Mouse (Mus musculus): ENCODE data around the gene Trim38.

Gene Trim38

DNA sequence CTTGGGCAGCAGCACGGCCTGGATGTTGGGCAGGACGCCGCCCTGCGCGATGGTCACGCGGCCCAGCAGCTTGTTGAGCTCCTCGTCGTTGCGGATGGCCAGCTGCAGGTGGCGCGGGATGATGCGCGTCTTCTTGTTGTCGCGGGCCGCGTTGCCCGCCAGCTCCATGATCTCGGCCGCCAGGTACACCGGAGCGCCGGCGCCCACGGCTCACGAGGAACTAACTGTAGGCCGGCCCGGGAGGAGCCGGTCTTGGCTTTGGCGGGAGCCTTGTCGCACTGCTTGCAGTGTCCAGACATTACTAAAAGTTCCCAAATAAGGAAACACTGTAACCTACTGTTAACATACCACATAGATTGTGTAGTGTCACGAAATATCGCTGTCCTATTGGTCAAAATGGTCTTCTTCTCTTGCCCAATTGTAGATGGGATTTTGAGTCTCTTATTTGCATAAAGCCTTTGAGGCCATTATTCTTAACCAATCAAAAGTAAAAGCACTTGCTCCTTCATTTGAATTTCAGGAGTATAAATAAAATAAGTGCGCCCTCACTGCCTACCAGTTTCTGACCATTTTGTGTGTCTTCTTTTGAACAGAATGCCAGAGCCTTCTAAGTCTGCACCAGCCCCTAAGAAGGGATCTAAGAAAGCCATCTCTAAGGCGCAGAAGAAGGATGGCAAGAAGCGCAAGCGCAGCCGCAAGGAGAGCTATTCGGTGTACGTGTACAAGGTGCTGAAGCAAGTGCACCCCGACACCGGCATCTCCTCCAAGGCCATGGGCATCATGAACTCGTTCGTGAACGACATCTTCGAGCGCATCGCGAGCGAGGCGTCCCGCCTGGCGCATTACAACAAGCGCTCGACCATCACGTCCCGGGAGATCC lies 23.3 kb upstream of the Trim38 start, which contains the start of gene Hist1h2bb:
Hist1h2bb (plus strand) TSS at position 534 of the 880 bp plus-strand sequence.
- DNase-seq (ENCODE audit: low spot score in 2 of 2), result peak; percentile 54 to 56

DNA sequence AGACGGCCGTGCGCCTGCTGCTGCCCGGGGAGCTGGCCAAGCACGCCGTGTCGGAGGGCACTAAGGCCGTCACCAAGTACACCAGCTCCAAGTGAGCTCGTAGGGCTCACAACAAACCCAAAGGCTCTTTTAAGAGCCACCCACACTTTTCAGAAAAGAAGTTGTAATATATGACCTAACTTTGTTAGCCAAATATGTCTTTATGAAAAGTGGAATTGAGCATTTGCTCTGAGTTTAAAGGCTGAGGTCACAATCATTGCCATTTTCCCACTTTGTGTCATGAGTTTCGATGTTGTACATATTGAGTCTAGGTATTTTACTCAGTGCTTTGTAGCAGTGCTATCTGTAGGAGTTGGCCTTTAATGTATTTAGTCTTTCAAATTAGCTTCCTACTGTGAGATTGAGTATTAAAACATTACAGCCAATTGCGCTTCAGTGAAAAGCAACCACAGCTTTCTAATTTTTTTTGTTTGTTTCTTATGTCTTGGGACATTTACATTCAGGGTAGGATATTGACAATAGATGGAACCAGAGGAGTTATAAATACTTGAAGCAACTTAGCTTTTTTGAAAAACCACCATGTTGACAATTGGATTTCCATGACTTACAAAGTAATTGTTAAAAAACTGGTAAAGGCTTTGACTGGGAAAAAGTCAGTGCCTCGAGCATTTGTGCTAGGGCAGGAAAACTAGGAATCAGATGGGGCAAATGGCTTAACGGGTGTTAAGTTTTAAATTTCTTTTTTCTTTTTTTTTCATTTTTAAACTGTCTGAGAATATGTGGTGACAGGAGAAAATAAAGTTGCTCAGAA lies 22.4 kb upstream of the Trim38 start:
- no peak for DNase-seq (ENCODE audit: low spot score in 2 of 2)

DNA sequence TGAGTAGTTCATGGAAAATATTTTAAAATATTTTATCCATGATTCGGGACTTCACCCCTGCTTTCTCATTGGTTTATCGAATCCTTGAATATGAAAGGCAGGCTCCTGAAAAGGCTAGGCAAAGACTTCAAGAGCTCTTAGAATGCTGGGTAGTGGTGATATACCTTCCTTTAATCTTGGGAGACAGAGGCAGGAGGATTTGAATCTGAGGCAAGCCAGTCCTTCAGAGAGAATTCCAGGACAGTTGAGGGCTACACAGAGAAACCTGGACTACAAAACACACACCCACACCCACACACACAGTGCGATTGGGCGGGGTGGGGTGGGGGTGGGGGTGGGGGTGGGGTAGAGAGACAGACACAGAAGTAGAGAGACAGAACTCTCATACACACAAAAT lies 21.8 kb upstream of the Trim38 start:
- no peak for DNase-seq (ENCODE audit: low spot score in 2 of 2)

DNA sequence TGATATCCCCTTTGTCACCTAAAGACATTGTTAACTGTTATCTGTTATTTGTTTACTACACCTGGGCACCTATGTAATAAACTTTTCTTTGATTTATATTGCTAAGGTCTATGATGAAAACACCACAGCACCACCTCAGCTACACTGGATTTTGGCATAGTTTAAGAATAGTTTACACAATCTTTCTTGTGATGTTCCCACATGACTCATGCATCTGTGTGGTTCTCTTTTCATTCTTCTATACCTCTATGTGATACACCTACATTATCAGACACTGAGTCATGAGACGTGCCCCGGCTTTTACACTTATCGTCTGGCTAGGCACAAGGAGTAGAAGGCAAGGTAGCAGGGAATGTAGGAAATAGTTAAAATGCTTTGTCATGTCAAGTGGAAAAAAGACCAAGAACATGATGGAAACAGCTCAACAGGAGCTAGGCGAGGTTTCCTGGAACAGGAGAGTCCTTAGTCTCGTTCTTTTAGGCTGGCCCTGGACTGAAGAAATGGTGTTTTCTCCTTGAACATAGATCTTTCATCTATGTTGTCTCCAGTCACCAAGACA lies 20.1 kb upstream of the Trim38 start:
- DNase-seq (ENCODE audit: low spot score in 2 of 2), result no peak

DNA sequence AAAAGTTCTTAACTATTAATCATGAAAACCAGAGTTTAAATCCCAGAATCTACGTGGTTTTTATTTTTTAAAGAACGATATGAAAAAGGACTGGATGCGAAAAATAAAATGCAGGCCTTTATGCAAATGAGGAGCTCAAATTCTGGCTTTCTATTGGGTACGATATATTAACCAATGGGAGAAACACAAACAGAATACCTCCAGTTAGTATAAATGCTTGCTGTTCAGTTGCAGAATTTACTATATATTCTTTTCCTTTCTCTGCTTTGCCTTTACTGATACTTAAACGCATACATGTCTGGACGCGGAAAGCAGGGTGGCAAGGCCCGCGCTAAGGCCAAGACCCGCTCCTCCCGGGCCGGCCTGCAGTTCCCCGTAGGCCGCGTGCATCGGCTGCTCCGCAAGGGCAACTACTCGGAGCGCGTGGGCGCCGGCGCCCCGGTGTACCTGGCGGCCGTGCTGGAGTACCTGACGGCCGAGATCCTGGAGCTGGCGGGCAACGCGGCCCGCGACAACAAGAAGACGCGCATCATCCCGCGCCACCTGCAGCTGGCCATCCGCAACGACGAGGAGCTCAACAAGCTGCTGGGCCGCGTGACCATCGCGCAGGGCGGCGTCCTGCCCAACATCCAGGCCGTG lies 18.8 kb upstream of the Trim38 start, which contains the start of gene Hist1h2ab:
Hist1h2ab (plus strand) TSS at position 288 of the 639 bp plus-strand sequence.
- DNase-seq (ENCODE audit: low spot score in 2 of 2), result peak; percentile 62 to 72

DNA sequence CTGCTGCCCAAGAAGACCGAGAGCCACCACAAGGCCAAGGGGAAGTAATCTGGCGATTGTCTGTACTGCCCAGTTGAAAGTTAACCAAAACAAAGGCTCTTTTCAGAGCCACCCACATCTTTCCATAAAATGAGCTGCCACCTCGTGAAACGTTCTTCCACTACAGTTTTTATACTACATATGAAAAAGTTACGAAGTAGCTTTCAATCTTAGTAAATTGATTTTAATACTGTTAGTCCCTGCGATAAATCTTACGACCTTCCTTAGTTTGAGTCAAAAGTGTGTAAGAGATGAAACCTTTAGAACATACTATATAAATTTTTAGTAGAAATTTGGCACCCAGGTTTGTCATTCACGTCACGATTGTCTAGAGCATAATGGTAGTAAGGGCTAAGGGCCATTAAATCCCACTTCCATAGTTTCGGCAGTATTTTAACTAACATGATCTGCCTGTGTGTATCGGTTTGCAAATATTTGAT lies 18.2 kb upstream of the Trim38 start:
- DNase-seq (ENCODE audit: low spot score in 2 of 2), result no peak

DNA sequence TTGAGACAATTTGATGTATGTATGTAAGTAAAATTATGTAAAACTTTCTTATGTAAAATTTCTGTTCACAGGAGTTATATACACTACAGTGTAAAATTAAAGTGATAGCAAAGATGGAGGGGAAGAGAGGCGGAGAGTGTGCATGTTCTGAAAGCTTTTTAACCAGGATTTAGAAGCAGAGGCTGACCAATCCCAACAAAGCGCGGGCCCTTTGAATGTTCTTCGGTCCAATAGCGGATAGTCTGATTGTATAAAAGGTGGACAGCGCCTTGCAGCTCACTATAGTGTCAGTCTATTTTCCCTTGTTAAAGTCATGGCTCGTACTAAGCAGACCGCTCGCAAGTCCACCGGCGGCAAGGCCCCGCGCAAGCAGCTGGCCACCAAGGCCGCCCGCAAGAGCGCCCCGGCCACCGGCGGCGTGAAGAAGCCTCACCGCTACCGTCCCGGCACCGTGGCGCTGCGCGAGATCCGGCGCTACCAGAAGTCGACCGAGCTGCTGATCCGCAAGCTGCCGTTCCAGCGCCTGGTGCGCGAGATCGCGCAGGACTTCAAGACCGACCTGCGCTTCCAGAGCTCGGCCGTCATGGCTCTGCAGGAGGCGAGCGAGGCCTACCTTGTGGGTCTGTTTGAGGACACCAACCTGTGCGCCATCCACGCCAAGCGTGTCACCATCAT lies 17.5 kb upstream of the Trim38 start, which contains the start of gene Hist1h3b:
Hist1h3b (plus strand) TSS at position 201 of the 675 bp plus-strand sequence.
- DNase-seq (ENCODE audit: low spot score in 2 of 2), result peak; percentile 79 to 86

DNA sequence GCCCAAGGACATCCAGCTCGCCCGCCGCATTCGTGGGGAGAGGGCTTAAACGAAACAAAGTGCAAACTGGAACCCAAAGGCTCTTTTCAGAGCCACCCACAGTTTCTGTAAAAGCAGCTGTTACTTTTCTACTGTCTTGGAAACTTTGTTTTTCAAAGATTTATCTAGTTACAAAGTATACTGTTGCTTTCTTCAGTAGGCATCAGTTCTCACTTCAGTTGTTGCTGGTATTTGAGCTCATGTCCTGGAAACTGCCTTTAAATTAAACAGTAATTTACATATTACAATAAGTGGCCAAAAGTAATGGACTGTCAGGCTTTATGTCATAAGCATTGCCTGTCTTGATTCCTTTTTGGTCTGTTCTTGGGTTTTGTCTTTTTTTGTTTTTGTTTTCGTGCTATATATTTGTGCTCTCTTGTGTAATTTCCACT lies 17.0 kb upstream of the Trim38 start:
- no peak for DNase-seq (ENCODE audit: low spot score in 2 of 2)

DNA sequence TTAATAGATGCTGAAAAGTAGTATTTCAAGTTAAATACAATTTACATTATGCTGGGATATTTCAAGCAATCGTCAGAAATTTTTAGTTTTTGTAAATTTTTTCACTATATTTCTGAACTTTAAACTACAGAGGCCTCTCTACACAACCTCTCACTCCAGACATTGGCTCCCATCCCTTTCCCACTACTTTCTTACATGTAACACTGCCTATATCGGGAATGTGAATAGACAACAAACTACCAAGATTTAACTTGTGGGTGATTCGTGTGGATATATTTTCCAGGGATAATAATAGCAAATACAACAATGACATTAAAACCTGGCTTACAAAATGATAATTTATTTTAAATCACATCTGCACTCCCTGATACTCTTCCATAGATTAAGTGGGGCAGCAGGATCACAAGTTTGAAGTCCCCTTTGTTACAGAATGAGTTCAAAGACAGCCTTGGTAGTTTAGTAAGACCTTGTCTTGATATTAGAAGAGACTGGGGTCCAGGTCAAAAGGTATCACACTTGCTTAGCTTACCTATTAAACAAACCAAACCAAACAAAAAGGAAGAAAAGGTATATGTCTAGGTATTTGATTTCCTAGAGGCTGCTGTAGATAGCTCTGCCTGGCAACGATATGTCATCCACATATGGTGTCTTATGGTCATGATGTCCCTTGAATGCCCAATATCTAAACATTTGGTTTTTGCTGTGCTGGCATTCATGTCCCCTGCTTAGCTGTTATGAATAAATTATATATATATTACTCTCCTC lies 16.2 kb upstream of the Trim38 start:
- DNase-seq (ENCODE audit: low spot score in 2 of 2), result no peak

DNA sequence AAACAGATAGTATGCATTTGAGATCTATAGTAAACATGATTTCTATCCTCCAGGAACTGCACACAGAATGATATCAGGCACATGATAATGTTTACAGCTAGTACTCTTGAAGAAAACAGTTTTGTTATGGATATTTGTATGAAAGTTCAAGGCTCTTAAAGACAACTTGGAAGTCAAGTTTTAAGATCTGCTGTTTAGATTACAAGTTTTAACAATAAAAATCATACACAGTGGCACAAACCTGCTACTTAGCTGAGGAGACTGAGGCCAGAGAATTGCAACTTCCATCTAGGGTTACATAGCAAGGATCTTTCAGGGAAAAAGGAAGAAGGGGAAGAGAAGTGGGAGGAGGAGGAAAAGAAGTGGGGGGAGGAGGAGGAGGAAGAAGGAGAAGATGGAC lies 14.7 kb upstream of the Trim38 start:
- no peak for DNase-seq (ENCODE audit: low spot score in 2 of 2)

DNA sequence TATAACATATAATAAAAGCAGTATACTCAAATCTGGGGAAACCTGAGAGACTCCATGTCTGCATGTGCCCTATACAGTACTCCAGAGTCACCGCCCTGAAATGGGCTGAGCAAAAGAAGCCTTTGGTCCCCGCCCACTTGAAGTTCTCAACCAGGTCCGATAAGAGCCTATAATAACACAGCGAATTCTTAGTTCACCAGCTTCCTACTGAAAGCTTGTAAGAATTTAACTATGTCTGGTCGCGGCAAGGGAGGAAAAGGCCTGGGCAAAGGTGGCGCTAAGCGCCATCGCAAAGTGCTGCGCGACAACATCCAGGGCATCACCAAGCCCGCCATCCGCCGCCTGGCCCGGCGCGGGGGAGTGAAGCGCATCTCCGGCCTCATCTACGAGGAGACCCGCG lies 12.9 kb upstream of the Trim38 start, which contains the start of gene Hist1h4b:
Hist1h4b (plus strand) TSS at position 224 of the 400 bp plus-strand sequence.
- peak; percentile 75 to 93 for DNase-seq (ENCODE audit: low spot score in 2 of 2)

DNA sequence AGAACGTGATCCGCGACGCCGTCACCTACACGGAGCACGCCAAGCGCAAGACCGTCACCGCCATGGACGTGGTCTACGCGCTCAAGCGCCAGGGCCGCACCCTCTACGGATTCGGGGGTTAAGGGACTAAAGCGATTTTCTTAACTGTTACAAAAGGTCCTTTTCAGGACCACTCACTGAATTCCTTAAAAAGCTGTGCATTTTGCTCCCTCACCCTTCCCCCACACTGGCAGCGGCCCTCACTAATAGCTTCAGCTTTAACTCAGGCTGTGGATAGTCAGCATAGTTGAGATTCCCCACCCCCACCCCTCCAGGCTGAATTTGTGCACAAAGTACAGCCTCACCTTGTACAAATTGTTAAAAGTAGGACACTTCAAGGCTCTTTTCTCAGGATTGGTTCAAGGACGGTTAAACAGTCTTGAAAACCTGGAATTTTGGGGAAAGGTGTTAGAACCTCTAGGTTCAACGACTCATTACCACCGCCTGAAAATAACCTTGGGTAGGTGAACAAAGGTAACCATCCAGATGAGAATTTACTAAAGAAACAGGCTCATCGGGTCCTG lies 12.4 kb upstream of the Trim38 start:
- DNase-seq (ENCODE audit: low spot score in 2 of 2), result no peak

DNA sequence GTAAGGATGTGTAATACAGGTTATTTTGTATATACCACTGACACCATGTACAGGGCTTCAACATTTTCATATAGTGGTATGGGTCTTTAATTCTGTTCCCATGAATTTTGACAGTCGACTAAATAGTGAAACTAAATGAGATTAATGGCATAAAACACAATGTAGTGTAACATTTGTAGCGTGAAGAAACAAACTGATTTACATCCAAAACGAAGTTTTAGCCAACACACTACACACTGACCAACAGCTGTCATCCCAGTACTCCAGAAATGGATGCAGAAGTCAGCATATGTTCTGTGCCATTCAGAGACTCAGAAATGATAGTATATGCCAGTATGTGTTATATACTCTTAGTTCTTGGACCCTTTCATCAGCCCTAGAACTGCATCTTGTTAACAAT lies 11.8 kb upstream of the Trim38 start:
- DNase-seq (ENCODE audit: low spot score in 2 of 2), result no peak

DNA sequence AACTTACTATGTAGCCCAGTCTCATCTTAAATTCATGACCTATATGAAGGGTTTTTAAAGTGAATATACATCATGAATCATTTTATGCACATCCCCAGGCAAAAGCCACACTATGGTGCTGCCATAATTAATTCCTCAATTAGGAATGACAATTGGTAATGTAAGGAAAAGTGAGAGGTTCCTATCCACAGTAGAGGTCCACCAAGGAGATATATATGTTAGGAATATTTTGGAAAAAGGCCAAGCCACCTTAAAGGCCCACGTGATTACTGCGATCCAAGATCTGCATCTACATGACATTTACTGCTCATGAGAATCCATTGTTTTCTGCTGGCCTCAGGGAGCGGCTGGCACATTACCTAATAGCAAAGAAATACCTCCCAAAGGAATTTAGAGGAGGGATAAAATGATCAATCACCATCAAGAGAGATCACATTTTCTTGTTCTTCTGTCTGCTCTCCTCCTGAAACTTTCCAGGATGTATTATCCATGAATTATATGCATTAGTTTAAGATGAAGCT lies 10.4 kb upstream of the Trim38 start:
- DNase-seq (ENCODE audit: low spot score in 2 of 2), result no peak

DNA sequence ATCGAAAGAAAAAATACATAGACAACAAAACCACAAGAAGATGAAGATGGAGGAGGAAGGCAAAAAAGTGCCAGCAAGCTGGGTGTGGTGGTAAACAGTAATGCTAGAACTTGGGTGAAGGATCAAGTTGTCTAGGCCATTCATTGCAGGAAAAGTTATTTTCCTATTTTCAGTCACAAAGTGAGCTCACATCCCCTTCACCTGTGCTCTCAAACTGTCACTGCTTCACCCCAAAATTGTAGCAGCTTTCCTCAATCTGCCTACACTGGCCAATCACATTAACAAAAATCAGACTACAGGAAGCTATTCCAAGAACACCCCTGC lies 9.8 kb upstream of the Trim38 start:
- peak in 1 of 2 experiments; percentile 36 for DNase-seq (ENCODE audit: low spot score in 2 of 2)

DNA sequence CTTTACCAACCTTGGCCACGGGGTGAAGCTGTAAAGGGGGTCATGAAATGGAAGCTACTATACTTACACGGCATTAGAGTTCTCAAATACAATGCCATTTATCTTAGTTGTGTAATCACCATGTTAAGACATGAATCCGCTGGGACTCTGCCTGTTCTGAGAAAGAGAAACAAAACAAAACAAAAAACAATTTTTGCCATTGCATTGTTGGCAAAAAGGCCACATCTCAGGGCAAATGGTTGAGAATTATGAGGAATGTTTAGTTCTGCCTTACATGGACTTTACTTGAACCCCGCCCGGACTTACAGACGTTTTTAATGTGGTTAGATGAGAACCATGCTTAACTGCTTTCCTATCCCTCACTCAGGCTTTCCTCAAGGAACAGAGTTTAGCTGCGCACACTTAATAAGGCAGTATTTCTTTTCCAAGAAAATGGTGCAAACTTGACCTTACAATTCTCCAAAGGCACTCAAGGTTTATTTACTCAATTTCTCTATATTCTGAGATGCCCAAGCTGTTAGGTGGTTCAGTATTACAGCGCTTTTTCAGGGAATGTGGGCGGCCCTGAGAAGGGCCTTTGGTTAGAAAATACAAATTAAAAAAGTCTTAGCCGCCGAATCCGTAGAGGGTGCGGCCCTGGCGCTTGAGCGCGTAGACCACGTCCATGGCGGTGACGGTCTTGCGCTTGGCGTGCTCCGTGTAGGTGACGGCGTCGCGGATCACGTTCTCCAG lies 9.3 kb upstream of the Trim38 start:
- DNase-seq (ENCODE audit: low spot score in 2 of 2), result no peak

DNA sequence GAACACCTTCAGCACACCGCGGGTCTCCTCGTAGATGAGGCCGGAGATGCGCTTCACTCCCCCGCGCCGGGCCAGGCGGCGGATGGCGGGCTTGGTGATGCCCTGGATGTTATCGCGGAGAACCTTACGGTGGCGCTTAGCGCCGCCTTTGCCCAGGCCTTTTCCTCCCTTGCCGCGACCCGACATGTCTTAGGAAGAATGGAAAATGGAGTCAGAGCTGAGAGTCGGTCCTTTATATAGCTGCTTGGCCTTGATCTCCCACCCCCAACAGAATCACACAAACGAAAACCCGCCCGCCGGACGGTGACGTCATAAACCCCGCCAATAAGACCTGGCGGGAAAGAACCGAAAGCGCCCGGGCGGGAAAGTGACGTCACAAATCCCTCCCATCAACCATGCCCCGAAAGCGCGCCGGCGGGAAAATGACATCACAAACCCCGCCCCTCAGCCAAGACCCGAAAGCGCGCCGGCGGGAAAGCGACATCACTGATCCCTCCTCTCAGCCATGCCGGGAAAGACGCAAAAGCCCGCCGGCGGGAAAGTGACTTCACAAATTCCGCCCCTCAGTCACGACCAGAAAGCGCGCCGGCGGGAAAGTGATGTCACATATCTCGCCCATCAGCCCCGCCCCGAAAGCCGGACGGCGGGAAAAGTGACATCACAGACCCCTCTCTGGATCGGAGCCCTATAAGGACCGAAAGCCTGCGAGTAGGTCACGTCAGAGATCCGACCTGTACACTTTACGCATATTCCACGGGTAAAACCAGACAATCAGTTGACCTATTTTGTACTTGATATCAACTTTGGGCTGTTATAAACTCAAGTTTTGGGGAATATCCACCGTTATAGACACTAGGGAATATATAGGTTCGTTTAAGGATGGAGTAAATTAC lies 8.5 kb upstream of the Trim38 start, which contains the start of gene Hist1h4a:
Hist1h4a (minus strand) TSS at position 259 of the 893 bp plus-strand sequence.
- DNase-seq (ENCODE audit: low spot score in 2 of 2), result peak; percentile 95 to 97
